Mouse (Mus musculus): ENCODE data around the gene Slc12a3. TPM values are rescaled to one million over a fixed set of nuclear protein-coding genes. Genes with fewer than 3 reads are reported as not detected.

Slc12a3 gene
- polyA plus RNA-seq, 1 experiment = 1.2 TPM

DNA sequence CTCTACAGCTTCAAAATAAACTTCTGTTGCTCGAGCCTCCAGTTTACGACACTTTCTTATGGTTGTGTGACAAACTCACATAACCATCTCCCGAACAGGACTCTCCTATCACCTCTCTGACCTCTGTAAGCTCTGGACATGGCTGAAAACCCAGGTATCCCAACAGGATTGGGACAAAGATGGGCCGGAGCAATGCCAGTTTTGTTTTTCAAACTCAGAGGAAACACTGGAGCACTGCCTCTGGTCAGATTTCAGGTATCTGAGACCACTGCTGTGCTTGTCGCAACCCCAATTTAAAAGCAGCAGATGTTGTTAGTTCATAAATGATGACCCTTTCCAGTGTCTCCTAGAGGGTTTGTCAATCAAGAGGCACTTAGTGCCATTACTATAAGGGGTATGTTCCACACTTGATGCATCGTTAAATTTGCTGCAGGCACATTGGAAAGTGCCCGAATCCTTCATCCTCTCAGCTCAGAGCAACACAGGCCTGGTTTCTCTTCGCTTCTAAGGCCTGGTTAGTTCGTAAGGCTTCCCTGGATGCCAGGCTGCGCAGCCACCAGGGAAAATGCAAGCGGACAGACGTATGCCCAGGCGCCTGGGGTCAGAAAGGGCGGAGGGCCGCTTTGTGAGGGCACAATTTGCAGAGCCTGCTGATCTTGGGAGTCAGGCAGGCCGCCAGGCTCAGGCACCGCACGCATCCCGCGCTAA, 56.7 kb downstream of the Slc12a3 start:
- peak overlapping the region; percentile 96 for H3K27ac ChIP-seq (ENCODE audit: insufficient read depth, low read length)
- no peak for DNase-seq (ENCODE audit: low read depth in 1 of 2, low spot score in 2 of 2)
- TF ChIP-seq CTCF (IDR thresholded peaks at IDR 0.05; ENCODE audit: extremely low read depth, insufficient read depth, insufficient read length, insufficient replicate concordance) = no peak
- peaks cover 6% of the 10 kb centered on the region; the same call in 1 of the 2 replicates for H3K4me1 ChIP-seq (ENCODE audit: control insufficient read depth, insufficient read depth, insufficient read length)
- no peaks in the 10 kb centered on the region for H3K27me3 ChIP-seq (ENCODE audit: control insufficient read depth, insufficient read depth, low read length)
- peak overlapping the region; percentile 88 for H3K4me3 ChIP-seq (ENCODE audit: extremely low read depth, insufficient read depth, insufficient read length)
- 28% methylated on average over 20 of the region's 20 CpGs for WGBS
- H3K36me3 ChIP-seq (ENCODE audit: control insufficient read depth, insufficient read depth, low read length) = peaks cover 10% of the 10 kb centered on the region

DNA sequence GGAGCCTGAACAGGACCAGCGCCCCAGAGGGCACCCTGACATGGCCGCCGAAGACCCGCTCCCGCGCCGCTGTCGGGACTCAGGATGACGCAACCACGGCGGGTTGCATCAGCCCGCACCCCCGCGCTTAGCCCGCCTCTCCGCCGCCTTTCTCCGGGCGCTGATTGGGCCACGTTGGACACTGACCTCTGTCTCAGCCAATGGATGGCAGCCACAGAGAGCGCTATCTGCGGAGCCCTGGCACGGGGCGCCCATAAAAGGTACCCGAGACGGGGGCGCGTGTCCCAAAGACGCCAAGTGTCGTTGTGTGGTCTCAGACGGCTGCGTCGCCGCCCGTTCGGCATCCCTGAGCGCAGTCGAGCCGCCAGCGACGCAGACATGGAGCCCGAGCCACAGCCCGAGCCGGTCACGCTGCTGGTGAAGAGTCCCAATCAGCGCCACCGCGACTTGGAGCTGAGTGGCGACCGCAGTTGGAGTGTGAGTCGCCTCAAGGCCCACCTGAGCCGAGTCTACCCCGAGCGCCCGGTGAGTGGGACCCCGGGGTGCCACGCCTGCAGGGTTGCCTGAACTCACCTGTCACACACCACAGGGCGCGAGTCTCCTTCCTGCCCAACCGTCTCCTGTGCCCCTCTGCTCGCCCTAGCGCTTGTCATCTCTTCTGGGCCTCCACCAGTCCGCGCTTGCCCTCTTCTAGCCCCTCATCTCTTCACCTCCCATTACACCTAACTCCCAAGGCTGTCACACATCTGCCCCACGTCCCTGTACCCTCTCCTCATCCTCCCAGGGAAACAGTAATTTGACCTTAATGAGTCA, 57.4 kb downstream of the Slc12a3 start, which contains the start of gene Herpud1:
Gene Herpud1 (plus strand): TSS at position 225 of the 813 bp plus-strand sequence.
- Histone ChIP-seq H3K27me3 (ENCODE audit: control insufficient read depth, insufficient read depth, low read length) (no peaks in the 10 kb centered on the region), H3K27ac (ENCODE audit: insufficient read depth, low read length) (peak within 1 kb of the TSS; percentile 98), H3K4me1 (ENCODE audit: control insufficient read depth, insufficient read depth, insufficient read length) (peaks cover 4% of the 10 kb centered on the region; the same call in 1 of the 2 replicates), H3K36me3 (ENCODE audit: control insufficient read depth, insufficient read depth, low read length) (peaks cover 18% of the 10 kb centered on the region), H3K4me3 (ENCODE audit: extremely low read depth, insufficient read depth, insufficient read length) (peak within 1 kb of the TSS; percentile 93)
- DNase-seq (ENCODE audit: low read depth in 1 of 2, low spot score in 2 of 2) = peak; percentile 90 to 98
- TF ChIP-seq CTCF (IDR thresholded peaks at IDR 0.05; ENCODE audit: extremely low read depth, insufficient read depth, insufficient read length, insufficient replicate concordance) (no peak), POLR2A (IDR thresholded peaks at IDR 0.05; ENCODE audit: low read depth, low read length) (peak; percentile 80)
- under 1% methylated on average over 65 of the region's 65 CpGs for WGBS

DNA sequence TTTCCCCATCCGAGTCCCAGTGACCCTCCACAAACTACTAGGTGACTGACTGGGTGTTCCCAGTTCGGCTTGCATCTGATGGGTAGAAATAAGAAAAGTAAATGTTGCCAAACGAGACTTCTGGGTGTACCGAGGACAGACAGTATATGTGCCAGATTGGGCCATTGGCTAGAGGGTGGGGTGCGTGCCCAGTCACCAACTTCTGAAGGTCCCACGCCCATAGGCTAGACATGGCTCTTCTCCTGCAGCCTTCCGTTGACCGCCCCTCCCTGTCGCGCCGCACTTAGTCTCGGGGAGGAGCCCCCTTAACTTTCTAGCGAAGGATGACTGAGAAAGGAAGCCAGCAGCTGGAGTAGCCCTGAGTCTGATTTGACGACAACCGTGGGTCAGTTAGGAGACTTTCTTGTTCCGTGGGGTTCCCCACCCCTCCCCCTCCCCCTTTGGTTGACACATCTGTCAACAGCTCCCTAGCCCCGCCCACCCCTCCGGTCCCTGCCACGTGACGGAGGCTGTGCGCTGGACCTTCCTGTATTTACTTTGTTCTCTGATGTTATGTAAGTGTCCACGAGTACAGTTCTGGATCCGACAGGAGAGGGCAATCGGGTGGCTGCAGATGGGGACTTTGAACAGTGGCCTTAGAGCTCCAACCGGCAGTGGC, 58.2 kb downstream of the Slc12a3 start:
- under 1% methylated on average over 25 of the region's 25 CpGs for WGBS
- H3K27me3 ChIP-seq (ENCODE audit: control insufficient read depth, insufficient read depth, low read length) = no peaks in the 10 kb centered on the region
- H3K36me3 ChIP-seq (ENCODE audit: control insufficient read depth, insufficient read depth, low read length) = peaks cover 25% of the 10 kb centered on the region
- peak overlapping the region; percentile 93 for H3K4me3 ChIP-seq (ENCODE audit: extremely low read depth, insufficient read depth, insufficient read length)
- peaks cover 4% of the 10 kb centered on the region; the same call in 1 of the 2 replicates for H3K4me1 ChIP-seq (ENCODE audit: control insufficient read depth, insufficient read depth, insufficient read length)
- DNase-seq (ENCODE audit: low read depth in 1 of 2, low spot score in 2 of 2) = peak; percentile 57 to 60
- H3K27ac ChIP-seq (ENCODE audit: insufficient read depth, low read length) = peak overlapping the region; percentile 98
- TF ChIP-seq CTCF (IDR thresholded peaks at IDR 0.05; ENCODE audit: extremely low read depth, insufficient read depth, insufficient read length, insufficient replicate concordance) (no peak), POLR2A (IDR thresholded peaks at IDR 0.05; ENCODE audit: low read depth, low read length) (peak; percentile 33; the same call in 1 of the 2 replicates)

DNA sequence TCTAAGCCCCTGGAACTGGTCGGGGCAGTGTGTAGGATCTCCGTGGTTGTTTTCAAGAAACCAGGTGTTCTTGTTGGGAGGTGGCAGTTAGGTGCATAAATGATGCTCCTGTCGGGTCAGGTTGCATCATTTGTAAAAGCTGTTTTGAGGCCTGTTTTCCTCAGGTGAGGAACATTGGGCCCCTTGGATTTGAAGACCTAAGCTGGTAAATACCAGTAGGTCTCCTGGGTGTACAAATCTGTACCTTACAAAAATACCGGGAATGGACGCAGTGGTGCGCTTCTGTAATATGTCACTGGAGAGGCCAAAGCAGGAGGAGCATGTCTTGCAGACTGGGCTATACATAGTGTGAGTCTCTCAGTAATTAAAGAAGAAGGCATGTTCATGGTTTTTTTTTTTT, 58.8 kb downstream of the Slc12a3 start:
- WGBS = 15% methylated on average over 6 of the region's 6 CpGs
- H3K27ac ChIP-seq (ENCODE audit: insufficient read depth, low read length) = peak overlapping the region; percentile 76
- TF ChIP-seq CTCF (IDR thresholded peaks at IDR 0.05; ENCODE audit: extremely low read depth, insufficient read depth, insufficient read length, insufficient replicate concordance) = no peak
- TF ChIP-seq POLR2A (IDR thresholded peaks at IDR 0.05; ENCODE audit: low read depth, low read length) = no peak
- no peak for DNase-seq (ENCODE audit: low read depth in 1 of 2, low spot score in 2 of 2)
- H3K4me1 ChIP-seq (ENCODE audit: control insufficient read depth, insufficient read depth, insufficient read length) = peaks cover 4% of the 10 kb centered on the region; the same call in 1 of the 2 replicates
- H3K36me3 ChIP-seq (ENCODE audit: control insufficient read depth, insufficient read depth, low read length) = peaks cover 32% of the 10 kb centered on the region
- H3K4me3 ChIP-seq (ENCODE audit: extremely low read depth, insufficient read depth, insufficient read length) = peak overlapping the region; percentile 93
- H3K27me3 ChIP-seq (ENCODE audit: control insufficient read depth, insufficient read depth, low read length) = no peaks in the 10 kb centered on the region

DNA sequence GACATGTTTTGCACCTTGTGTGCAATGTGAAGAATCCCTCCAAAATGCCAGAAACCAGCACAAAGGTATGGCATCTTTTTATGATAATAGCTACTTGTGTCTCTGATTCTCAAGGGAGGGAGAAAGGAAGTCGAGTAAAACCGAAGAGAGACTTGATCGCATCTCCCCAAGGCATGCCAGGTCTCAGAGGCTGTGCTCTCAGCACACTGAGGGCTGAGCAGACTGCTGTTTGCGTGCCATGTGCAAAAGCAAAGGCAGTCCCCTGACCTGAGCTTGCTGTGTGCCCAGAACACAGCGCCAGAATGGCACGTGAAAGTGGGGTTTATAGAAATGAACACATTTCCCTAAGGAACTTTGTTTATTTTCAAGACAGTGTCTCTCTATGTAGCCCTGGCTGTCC, 60.5 kb downstream of the Slc12a3 start:
- no peak overlapping the region for H3K4me3 ChIP-seq (ENCODE audit: extremely low read depth, insufficient read depth, insufficient read length)
- no peak for DNase-seq (ENCODE audit: low read depth in 1 of 2, low spot score in 2 of 2)
- H3K27ac ChIP-seq (ENCODE audit: insufficient read depth, low read length) = no peak overlapping the region
- no peaks in the 10 kb centered on the region for H3K27me3 ChIP-seq (ENCODE audit: control insufficient read depth, insufficient read depth, low read length)
- peaks cover 45% of the 10 kb centered on the region for H3K36me3 ChIP-seq (ENCODE audit: control insufficient read depth, insufficient read depth, low read length)
- no peak for TF ChIP-seq CTCF (IDR thresholded peaks at IDR 0.05; ENCODE audit: extremely low read depth, insufficient read depth, insufficient read length, insufficient replicate concordance)
- TF ChIP-seq POLR2A (IDR thresholded peaks at IDR 0.05; ENCODE audit: low read depth, low read length) = no peak
- 56% methylated on average over 6 of the region's 6 CpGs for WGBS
- peaks cover 4% of the 10 kb centered on the region; the same call in 1 of the 2 replicates for H3K4me1 ChIP-seq (ENCODE audit: control insufficient read depth, insufficient read depth, insufficient read length)

DNA sequence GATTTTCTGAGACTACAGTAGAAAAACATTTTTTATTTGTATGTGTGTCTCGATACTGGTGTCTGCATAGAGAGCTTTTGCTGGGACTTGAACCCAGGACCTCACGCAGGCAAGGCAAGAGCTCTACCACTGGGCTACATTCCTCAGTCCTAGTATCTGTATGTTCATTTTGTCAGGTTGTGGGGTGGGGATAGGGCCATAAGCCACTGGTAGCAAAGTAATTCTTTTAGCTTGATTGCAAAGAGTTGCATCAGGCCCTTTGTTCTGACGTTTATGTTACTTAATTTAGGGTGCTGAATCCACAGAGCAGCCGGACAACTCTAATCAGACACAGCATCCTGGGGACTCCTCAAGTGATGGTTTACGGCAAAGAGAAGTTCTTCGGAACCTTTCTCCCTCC, 61.4 kb downstream of the Slc12a3 start:
- Histone ChIP-seq H3K4me3 (ENCODE audit: extremely low read depth, insufficient read depth, insufficient read length) (no peak overlapping the region), H3K4me1 (ENCODE audit: control insufficient read depth, insufficient read depth, insufficient read length) (peaks cover 4% of the 10 kb centered on the region; the same call in 1 of the 2 replicates), H3K36me3 (ENCODE audit: control insufficient read depth, insufficient read depth, low read length) (peaks cover 54% of the 10 kb centered on the region), H3K27ac (ENCODE audit: insufficient read depth, low read length) (no peak overlapping the region), H3K27me3 (ENCODE audit: control insufficient read depth, insufficient read depth, low read length) (no peaks in the 10 kb centered on the region)
- TF ChIP-seq POLR2A (IDR thresholded peaks at IDR 0.05; ENCODE audit: low read depth, low read length) (no peak), CTCF (IDR thresholded peaks at IDR 0.05; ENCODE audit: extremely low read depth, insufficient read depth, insufficient read length, insufficient replicate concordance) (no peak)
- no peak for DNase-seq (ENCODE audit: low read depth in 1 of 2, low spot score in 2 of 2)
- 94% methylated on average over 6 of the region's 6 CpGs for WGBS

All from spleen, adult 2 months (tissue).